Mouse (Mus musculus): ENCODE results near the gene Serf1.

- TF ChIP-seq CTCF (IDR thresholded peaks at IDR 0.05; ENCODE audit: insufficient read depth, low read length), result no peak
- no peak for TF ChIP-seq POLR2A (IDR thresholded peaks at IDR 0.05; ENCODE audit: borderline replicate concordance, extremely low read depth, low read depth, low read length)
Measured at GRCm38 (mm10) chr13:100156624-100157023, 48.8 kb downstream of the Serf1 start.

All from lung, adult 2 months (tissue).